Mouse (Mus musculus): Measurements from ENCODE around the gene Padi3. TPM values are rescaled to one million over a fixed set of nuclear protein-coding genes. Genes with fewer than 3 reads are reported as not detected.

Padi3 gene
- total RNA-seq (2022) = not detected

DNA sequence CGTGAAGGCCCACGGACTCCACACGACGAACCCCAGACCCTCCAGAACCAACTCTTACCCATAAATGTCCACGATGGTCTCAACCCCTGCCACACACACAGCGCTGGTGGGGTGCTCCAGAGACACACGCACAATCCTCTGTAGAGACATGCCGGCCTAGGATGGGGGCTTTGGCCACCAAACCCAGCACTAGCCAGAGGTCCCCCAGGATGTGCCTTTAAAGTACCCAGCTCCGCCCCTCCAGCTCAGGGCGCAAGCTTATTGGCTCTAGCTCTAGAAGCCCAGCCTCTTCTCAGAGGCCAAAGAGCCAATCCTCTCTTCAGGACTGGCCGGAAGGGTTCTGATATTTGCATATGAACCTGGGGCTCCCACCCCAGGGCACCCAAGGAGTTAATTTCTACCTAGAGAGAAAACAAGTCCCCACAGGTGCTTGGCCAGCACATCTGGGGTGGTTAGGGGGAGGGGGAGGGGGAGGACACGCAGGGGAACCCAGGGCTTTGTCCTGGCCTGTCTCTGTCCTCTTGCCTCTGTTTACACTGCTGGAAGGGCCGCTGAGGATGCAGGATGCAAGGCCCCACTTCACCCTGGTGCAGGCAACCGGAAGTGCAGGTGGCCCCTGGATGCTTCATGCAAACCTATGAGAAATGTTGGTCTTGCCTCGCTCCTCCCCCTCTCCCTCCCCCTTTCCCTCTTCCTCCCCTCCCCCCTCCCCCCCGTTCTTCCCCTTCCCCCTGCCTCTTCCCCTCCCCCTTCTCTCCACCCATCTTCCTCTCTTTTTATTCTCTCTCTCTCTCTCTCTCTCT is at the start of gene Padi3:
Gene Padi3 (minus strand): TSS at position 191 of the 803 bp plus-strand sequence.
- DNase-seq (ENCODE audit: low spot score in 2 of 2) = no peak

- DNase-seq (ENCODE audit: low spot score in 2 of 2) = no peak
Measured at GRCm38 (mm10) chr4:140859291-140859690, 48.8 kb upstream of the Padi3 start.

DNA sequence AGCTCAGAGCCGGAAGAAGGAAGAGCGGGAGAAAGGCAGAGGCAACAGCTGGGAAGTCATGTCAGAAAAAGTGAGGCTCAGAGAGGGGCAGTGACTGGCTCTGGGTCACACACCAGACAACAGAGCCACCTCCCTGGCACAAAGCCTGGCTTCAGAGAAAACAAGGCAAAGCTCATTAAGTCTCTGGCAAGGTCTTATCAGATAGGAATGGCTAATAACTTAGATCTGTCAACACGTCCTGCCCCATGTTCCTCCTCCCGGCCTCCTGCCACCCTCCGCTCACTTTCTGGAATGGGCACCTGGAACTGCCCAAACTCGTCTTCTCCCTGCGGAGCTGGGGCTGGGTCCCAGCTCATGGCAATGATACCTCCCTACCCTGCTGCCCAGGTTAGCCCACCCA is 47.4 kb upstream of the Padi3 start:
- DNase-seq (ENCODE audit: low spot score in 2 of 2) = no peak

DNA sequence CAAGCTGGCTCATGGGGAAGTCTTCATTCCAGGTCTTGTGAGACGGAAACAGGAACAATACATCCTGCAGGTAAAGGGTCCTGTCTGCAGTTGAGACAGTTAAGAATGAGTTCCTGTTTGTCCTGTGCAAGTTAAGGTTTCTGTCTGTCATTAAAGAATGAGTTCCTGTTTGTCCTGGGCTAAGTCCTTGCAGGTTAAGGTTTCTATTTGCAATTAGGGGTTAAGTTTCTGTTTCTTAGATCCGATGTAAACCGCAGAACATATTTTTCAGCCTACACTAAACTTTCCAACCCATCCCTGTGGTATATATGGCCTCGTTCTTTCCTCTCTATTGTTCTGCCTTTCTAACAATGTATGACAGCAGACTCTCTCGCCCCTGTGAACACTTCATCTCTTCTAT is 46.6 kb upstream of the Padi3 start:
- DNase-seq (ENCODE audit: low spot score in 2 of 2) = no peak

DNA sequence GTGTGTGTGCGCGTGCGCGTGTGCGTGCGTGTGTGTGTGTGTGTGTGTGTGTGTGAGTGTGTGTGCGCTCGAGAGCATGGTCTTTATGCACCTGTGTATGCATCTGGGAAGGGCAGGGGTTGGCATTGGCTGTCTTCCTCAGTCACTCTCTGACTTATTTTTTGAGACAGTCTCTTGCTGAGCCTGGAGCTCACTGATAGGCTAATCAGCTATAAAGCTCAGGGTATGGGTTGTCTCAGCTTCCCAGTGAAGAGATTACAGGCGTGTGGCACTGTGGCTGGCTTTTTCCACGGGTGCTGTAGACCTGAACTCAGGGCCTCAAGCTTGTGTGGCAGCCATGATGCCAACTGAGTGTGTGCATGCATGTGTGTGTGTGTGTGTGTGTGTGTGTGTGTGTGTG is 44.7 kb upstream of the Padi3 start:
- no peak for DNase-seq (ENCODE audit: low spot score in 2 of 2)

GRCm38 (mm10) chr4:140854455-140854864 is 44.0 kb upstream of the Padi3 start:
- DNase-seq (ENCODE audit: low spot score in 2 of 2) = no peak

- DNase-seq (ENCODE audit: low spot score in 2 of 2) = no peak
Measured at GRCm38 (mm10) chr4:140853626-140854025, 43.2 kb upstream of the Padi3 start.

GRCm38 (mm10) chr4:140849310-140849709 is 38.9 kb upstream of the Padi3 start:
- no peak for DNase-seq (ENCODE audit: low spot score in 2 of 2)

GRCm38 (mm10) chr4:140845666-140846065 is 35.2 kb upstream of the Padi3 start, which contains the start of gene Padi1:
Gene Padi1, minus strand, starts transcription at chr4:140845778.
- DNase-seq (ENCODE audit: low spot score in 2 of 2) = no peak

GRCm38 (mm10) chr4:140844991-140845390 is 34.5 kb upstream of the Padi3 start:
- DNase-seq (ENCODE audit: low spot score in 2 of 2) = no peak

GRCm38 (mm10) chr4:140843670-140844280 is 33.3 kb upstream of the Padi3 start:
- no peak for DNase-seq (ENCODE audit: low spot score in 2 of 2)

- no peak for DNase-seq (ENCODE audit: low spot score in 2 of 2)
Measured at GRCm38 (mm10) chr4:140842909-140843308, 32.5 kb upstream of the Padi3 start.

DNA sequence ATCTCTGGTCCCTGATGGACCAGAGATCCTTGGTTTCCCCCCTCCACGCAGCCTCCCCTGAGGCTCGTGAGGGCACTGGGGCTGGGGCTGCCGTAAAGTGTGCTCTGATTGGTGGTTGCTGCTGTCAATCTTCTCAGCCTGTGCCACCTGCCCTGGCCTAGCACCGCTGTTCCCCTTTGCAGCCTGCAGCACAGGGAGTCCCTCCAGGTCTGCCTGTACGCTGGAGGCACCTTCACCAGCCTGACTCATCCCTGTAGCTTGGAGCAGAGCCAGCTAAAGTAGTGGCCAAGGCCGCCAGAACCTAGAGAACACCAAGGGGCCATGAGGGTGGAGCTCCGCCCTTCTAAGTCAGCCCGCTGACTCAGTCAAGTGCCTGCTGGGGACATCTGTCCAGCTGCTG is 27.4 kb upstream of the Padi3 start:
- no peak for DNase-seq (ENCODE audit: low spot score in 2 of 2)

DNA sequence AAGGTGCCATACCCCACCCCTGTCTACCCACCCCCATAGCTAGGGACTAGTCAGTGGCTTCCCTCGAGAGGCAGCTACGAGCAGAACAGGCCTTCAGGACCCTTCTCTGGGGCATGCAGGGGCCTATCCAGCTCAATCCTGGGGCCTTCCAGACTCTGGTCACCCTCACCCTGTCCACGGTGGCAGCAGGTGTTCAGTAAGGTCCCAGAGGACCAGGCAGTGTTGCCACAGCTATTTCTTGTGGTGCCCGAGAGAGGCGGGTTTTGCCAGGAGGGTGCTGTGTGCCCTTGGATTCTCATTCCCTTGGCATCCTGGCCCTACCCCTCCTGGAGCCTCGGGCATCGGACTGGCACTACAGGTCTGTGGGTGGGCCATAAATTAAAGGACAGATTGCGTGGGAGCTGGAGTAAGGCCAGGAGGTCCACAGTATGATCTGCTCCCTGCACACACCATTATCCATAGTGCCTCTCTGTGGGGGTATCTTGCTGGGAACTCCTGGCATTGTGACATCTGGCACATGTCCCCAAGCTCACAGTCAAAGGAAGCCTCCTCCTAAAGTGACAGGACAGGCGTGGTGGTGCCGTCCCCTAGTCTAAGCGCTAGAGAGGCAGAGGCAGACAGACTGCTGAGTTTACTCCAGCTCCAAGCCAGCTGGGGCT is 25.9 kb upstream of the Padi3 start:
- no peak for DNase-seq (ENCODE audit: low spot score in 2 of 2)

DNA sequence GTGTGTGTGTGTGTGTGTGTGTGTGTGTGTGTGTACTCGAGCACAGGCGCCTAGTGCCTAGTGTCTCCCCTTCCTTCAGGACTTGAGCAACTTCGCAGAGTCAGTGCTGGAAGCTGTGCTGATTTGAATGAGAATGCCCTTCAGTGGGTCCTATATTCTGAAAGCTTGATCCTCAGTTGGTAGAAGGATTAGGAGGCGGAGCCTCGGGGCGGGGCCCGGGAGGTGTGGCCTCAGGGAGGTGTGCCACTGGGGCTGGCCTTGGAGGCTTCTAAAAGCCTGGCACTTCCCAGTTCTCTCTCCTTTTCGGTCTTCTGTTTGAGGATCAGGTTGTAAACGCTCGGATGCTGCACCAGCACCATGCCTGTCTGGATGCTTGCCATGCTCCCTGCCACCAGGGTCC is 25.2 kb upstream of the Padi3 start:
- no peak for DNase-seq (ENCODE audit: low spot score in 2 of 2)

- DNase-seq (ENCODE audit: low spot score in 2 of 2) = no peak
Measured at GRCm38 (mm10) chr4:140834327-140834934, 24.0 kb upstream of the Padi3 start.

GRCm38 (mm10) chr4:140832821-140833220 is 22.4 kb upstream of the Padi3 start:
- no peak for DNase-seq (ENCODE audit: low spot score in 2 of 2)

DNA sequence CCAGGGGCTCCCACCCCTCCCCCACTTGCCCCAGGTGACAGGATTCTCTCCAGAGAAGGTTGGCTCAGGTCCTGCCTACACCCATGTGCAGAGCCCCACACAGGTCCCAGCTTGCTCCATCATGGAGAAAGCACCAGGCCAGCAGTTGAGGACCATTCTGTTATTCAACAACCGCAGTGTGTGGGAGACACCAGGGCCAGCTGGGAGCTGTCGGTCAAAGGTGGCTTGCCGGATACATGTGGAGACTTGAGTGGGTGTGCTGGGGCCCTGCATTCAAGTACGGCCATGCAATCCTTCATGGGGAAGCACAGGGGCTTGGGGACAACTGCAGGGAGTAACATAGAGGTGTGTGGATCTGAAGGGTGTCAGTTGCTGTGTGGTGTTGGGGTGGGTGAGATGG is 21.4 kb upstream of the Padi3 start:
- no peak for DNase-seq (ENCODE audit: low spot score in 2 of 2)

GRCm38 (mm10) chr4:140827237-140827636 is 16.8 kb upstream of the Padi3 start:
- DNase-seq (ENCODE audit: low spot score in 2 of 2) = no peak

GRCm38 (mm10) chr4:140825942-140826341 is 15.5 kb upstream of the Padi3 start:
- DNase-seq (ENCODE audit: low spot score in 2 of 2) = no peak

GRCm38 (mm10) chr4:140821988-140822387 is 11.5 kb upstream of the Padi3 start:
- DNase-seq (ENCODE audit: low spot score in 2 of 2) = peak; percentile 16 to 32

GRCm38 (mm10) chr4:140817413-140817812 is 7.0 kb upstream of the Padi3 start:
- no peak for DNase-seq (ENCODE audit: low spot score in 2 of 2)

All from left cerebral cortex, adult 8-10 months (tissue).